Mouse (Mus musculus) urinary bladder, postnatal 25 days (tissue): ENCODE measurements around the gene Shank3.
A peak's percentile ranks its signal among the peaks of the same experiment; 100 is the strongest.

Experiments
- DNase-seq: peaks from one replicate; pipeline ENCODE4 v3.0.0; 2022; ENCODE audit warnings: low spot score

The Shank3 gene

DNA sequence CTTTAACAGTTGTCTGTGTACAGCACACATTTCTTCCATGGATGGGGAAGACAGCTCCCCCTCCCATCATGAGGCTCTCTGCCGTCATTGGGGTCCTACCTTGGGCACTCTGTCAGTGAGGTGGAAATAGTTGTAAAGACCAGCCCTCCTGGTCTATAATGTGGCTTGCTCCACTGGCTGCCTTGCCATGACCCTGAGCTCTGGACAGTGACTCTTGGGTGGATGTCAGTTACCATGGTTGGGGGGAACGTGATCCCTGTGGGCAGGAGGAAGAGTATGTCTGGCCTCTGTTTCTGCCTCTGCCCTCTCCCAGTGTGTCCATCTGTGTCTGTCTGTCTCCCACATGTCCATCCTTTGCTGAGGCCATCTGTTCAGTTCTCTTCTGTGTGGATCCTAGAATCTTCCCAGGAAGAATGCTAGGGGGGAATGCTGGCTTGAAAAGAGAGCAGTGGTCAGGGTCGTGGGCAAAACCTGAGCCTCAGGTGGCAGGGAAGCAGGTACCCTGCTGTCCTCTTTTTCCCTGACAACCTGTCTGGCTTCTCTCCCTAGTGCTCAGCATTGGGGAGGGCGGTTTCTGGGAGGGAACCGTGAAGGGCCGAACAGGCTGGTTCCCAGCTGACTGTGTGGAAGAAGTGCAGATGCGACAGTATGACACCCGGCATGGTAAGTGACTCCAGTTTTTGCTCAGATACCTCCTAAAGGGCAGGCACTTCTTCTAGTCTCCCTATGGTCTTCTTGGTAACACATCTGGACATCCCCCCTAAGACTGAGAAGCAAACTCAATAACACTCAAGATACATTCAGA, 25.4 kb downstream of the Shank3 start:
- DNase-seq, result no peak

DNA sequence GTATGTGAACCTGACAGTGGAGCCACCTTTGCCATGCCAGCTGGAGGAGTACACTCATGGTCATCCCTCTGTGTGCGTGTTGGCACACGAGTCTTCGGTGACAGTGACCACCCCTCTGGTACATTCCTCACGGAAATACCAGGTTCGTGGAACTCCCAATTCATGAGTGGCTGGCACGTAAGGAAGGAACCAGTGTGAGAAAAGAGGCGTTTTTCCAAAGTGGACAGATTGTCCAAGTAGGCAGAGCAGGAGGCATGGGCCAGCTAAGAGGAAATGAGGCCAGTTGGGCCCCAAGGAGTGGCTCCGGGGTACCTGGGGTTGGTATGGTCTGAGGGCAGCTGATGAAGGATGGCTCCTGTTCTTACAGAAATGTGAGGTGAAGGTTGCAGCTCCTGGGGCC, 26.0 kb downstream of the Shank3 start:
- DNase-seq, result no peak

DNA sequence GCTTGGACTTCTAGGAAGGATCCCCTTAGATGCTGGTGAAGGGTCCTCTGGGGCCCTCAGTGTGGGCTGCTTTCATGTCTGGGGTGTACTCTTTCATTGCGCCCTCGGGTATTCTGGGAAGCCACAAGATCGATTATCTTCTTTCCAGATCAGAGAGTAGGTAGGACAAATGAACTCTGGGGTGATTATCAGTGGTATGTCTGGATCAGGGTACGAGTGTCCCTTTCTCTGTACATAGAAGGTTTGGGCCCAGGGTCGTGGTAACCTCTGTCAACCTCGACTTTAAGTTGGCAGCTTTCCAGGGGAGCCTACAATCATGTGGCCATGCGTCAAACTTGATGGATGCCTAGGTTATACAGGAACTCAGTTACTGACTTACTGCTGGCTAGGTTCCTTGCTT, 26.5 kb downstream of the Shank3 start:
- no peak for DNase-seq

DNA sequence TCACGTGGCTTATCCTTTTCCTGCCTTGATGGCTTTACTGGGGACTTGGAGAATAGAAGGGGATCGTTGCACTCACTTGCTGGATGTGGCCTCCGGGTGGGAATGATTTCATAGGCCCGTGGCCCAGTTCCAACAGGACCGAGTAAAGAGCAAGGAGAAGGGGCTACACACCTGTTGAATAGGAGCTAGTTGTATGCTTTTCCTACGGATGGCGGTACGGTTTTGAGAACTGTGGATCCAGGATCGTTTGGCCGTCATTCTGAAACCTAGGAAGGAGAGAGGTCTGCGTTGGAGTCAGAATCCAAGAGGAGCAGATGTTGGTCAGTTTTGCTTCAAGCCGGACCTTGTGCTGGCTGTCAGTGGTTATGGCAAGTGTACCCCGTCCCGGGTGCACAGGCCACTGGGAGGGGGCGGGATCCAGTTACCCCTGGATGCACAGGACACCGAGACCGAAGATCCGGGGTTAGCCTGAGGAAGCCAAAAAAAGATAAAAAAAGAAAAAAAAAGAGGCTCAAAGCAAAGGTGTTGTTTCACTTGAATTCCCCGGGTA, 27.4 kb downstream of the Shank3 start:
- DNase-seq, result no peak

DNA sequence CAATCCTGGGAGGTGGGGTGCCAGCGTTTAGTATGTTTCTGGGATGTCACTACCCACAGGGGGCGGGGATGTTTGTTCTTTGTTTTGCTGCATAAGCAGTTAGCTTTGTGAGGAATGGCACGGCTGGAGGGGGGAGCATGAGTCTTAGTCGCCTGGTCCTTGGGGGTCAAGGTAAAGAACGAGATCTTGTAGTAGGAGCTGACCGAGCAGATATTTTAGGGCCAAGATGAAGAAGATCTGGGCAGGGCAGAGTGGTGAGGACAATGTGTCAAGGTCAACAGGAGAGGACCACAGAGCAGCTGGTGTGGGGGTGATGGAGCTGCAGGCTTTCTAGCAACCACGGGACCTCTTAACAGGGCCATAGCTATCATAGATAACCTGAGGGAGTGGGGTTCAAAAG, 28.0 kb downstream of the Shank3 start:
- DNase-seq, result no peak

DNA sequence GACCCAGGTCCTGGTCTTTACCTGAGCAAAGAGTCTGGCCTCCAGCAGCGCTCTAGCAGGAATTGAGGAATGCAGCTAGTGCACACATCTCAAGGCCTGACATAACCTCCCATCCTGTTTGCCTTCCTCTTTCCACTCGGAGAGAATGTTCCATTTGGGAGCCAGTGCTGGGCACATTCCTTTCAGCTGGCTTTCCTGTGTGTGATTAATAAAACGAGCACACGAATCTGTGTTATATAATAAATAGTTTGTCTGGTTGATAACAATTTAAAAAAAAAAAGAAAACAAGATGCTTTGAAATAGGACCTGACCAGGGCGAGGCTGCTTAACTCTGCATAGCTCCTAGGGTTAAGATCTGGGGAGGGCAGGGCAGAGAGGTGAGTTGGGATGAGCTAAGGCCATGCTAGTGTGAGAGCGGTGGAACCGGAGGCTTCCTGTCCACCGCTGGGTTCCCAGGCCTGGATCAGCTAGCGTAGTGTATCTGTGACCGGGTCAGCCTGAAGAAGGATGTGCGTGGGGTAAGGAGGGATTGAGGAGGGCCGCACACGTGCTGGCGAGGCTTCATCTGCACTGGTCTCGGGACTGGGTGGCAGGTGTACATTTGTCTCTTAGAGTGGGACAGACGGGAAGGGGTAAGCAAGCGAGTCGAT, 28.9 kb downstream of the Shank3 start:
- DNase-seq, result no peak

DNA sequence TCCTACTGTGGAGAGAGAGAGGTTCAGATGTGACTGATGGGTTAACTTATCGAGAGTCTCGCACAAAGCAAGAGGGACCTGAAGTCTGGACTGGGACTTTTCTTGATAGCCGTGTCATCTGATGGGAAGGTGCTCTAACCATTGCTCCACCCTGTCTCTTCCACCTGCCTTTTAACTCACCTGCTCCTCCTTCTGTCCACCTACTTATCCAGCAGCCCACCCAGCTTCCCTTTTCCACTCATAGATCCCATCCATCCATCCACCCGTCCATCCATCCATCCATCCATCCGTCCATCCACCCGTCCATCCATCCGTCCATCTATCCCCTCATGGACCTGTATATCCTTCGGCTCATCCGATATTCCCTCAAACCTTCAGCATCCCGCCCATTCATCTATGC, 29.5 kb downstream of the Shank3 start:
- no peak for DNase-seq

DNA sequence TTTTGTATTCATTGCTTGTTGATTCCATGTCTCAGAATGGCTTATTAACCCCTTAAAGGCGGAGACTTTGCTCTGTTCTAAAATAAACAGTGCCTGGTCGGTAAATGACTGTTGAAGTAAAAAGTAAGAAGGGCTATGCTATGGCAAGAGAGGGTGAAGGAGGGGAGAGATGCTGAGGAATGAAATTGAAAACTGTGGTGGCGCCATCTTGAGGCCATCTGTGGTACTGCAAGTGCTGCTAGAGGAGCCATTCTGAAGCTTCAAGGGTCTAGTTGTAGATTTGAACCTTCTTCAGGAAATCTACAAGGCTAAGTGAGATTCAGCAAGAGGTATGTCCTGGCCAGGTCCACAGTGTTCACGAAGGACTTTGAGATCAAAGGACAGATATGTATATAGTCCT, 30.9 kb downstream of the Shank3 start:
- peak; percentile 50 for DNase-seq

DNA sequence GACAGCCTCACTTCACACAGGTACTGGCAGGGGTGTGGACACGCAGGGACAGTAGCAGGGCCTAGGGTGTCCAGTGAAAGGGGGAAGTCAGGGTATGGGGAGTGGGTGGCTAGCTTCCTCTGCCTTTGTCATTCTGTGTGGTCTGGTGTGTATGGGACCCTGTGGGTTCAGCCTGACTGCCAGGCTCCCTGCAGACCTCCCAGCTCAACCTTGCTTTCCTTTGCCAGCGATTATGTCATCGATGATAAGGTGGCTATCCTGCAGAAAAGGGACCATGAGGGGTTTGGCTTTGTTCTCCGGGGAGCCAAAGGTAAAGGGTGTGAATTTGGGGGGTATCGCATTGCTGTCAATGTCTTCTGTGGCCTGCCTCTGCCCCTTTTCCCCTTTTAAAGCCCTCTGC, 32.0 kb downstream of the Shank3 start:
- DNase-seq, result no peak

DNA sequence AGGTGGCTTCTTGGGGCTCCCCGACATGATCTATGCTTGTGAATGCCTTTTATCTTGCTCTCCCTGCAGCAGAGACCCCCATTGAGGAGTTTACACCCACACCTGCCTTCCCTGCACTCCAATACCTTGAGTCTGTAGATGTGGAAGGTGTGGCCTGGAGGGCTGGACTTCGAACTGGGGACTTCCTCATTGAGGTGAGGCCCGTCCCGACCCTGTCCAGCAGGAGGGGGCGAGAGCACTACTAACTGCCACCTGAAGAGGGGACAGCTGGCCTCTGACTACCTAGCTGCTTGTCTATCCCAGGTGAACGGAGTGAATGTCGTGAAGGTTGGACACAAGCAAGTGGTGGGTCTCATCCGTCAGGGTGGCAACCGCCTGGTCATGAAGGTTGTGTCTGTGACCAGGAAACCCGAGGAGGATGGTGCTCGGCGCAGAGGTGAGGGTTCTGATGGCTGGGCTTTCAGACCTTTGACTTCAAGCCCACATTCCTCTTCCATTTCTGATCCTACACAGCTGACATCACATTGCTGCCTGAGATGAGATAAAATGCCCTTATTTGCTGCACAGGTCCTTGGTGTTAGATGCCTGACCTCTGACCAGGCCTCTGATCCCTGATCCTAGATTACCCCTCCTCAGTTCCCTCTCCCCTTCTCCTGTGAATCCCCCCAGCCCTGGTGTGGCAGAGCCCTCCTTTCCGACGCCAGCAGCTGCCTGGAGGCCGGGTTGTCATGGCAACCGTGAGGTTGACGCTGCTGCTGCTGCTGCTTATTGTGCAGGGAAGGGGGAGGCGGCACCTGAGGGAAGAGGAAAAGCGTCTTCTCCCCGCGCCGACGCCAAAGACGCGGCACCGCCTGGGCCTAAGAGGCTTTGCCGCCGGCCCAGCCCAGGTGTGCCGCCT, 32.9 kb downstream of the Shank3 start:
- DNase-seq, result no peak

DNA sequence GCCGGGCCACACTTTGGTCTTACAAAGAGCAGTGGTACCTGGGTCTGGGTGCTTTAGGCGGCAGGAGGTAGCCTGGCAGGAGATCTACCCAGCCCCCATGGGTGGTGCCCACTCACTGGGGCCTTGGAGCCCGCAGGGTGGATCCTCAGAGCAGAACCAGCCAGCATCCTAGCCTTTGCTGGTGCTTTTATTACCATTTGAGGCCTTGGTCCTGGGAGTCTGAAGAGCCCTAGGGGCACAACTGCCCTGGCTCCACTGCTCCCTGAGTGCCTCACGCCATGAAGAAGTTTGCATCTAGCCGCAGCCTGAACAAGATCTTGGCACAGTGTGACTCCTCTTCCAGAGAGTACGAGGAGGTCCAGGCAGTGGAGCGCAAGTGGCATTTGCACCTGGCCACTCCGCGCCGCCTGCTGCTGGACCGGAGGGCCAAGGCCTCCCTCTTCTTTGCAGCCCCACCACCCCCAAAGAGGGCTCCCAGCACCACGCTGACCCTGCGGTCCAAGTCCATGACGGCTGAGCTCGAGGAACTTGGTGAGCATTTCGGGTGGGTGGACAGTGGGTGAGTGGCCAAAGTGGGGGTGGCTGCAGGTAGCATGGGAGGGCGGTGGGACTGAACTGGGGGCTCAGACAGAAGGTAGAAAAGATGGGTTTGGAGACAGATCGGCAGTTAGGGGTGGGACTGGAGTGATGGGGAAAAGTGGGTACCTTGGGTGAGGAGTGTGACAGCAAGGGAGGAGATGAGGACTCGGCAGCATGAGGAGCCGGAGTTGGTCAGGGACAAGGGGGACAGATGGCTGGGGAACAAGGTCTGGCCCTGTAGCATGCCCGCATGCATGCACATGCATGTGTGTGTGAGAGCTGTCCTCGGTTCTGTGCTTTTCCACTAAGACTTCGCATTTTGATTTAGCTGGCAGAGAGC, 33.8 kb downstream of the Shank3 start:
- no peak for DNase-seq

DNA sequence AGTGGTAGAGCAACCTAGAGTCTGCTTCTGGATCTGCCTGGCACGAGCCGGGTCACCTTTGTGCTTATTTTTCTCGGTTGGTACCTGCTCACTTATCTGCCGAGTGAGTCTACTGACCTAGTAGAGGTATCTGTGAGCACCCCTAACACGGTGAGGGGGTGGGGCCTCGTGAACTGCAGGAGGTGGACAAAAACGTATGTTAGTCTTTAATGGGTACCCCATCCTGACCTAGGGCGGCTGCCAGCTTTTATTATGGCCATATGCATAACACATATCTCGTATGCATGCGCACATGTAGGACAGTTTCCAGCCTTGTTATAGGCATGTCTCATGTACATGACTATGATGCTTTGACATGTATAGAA, 34.4 kb downstream of the Shank3 start:
- DNase-seq, result no peak

DNA sequence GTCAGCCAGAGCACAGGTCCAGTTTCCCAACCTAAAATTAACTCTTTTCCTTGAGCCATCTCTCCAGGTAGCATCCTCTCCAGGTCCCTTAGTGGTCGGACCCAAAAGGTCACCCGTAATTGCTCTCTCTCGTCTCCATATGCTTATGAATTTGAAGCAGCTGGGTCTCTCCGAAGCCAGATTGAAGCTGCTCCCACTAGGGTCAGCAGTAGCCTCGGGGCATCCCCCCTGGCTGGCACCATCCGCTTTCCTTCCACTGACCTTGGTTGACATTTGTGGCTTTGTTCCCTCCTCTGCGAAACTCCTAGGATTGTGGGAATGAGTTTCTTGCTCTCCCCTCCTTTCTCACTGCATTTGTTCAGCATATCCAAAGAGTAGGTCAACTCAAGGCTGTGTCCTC, 44.7 kb downstream of the Shank3 start:
- DNase-seq, result no peak

DNA sequence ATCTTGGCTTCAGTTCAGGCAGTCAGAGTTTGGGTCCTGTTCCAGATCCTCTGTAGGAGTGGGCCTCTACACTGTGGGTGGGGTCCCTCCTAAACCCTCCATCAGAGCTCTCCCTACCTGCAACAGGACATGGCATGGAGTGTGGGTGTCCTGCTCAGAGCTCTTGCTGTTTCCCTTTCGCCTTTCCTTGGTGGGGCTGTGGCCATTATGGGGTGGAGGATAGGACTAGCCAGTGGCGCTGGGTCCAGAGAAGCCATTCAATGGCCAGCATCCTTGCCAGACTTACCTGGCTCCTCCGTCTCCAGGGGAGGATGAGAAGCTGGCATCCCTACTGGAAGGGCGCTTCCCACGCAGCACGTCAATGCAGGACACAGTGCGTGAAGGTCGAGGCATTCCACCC, 47.9 kb downstream of the Shank3 start:
- no peak for DNase-seq

DNA sequence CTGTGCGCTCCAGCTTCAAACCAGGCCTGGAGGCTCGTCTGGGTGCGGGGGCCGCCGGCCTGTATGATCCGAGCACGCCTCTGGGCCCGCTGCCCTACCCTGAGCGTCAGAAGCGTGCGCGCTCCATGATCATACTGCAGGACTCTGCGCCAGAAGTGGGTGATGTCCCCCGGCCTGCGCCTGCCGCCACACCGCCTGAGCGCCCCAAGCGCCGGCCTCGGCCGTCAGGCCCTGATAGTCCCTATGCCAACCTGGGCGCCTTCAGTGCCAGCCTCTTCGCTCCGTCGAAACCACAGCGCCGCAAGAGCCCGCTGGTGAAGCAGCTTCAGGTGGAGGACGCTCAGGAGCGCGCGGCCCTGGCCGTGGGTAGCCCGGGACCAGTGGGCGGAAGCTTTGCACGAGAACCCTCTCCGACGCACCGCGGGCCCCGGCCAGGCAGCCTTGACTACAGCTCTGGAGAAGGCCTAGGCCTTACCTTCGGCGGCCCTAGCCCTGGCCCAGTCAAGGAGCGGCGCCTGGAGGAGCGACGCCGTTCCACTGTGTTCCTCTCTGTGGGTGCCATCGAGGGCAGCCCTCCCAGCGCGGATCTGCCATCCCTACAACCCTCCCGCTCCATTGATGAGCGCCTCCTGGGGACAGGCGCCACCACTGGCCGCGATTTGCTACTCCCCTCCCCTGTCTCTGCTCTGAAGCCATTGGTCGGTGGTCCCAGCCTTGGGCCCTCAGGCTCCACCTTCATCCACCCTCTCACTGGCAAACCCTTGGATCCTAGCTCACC, 48.6 kb downstream of the Shank3 start:
- DNase-seq, result no peak

DNA sequence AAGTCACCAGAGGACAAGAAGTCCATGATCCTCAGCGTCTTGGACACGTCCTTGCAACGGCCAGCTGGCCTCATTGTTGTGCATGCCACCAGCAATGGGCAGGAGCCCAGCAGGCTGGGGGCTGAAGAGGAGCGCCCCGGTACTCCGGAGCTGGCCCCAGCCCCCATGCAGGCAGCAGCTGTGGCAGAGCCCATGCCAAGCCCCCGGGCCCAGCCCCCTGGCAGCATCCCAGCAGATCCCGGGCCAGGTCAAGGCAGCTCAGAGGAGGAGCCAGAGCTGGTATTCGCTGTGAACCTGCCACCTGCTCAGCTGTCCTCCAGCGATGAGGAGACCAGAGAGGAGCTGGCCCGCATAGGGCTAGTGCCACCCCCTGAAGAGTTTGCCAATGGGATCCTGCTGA, 49.4 kb downstream of the Shank3 start:
- no peak for DNase-seq

DNA sequence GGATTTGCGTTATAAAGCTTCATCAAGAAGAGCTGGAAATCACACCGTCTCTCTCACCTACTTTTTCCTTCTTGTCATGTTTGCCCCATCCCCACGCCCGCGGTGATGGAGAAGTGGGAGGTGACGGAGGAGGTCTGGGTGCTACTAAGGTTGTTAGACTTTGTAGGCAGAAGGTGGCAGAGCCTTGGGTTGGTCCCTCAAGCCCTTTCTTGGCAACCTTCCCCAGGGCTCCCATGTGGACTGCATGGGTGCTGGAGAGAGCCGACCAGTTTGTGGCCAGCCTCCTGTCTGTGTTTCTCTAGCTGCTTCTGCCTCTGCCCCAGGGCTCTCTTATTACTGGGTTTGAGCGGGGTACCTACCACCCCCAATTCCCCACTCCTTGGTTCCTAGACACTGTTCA, 51.1 kb downstream of the Shank3 start:
- DNase-seq, result no peak

DNA sequence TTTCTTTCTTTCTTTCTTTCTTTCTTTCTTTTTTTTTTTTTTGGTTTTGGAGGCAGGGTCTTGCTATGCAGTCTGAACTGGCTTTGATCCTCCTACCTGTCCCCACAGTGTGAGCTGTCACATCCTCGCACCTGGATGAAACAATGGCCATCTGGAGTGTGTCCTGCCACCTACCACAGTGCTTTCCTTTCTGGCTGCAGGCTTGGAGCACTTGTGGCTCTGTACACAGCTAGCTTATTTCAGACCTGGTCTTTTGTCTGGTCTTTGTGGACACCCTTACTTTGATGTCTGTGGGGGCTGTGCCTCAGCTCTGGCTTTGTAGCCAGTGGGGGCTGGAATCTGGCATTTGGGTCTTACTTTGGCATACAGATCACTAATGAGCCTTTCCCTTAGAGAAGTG, 52.3 kb downstream of the Shank3 start:
- no peak for DNase-seq

DNA sequence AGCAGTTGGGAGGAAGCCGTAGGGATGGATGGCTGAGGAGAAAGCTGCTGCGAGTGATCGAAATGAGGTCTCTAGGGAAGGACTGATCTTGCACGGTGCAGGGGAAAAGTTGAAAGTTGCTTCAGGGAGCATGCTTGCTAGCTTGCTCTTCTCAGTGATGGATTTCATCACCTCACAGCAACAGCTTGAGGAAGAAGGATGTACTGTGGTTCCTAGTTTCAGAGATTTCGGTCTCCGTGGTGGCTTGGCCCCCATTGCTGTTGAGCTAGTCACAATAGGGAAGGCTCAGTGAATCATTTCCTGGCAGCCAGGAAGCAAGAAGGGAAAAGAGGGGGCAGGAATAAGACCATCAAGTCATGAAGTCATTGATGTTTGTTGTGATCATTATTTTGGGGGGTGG, 56.2 kb downstream of the Shank3 start:
- no peak for DNase-seq

DNA sequence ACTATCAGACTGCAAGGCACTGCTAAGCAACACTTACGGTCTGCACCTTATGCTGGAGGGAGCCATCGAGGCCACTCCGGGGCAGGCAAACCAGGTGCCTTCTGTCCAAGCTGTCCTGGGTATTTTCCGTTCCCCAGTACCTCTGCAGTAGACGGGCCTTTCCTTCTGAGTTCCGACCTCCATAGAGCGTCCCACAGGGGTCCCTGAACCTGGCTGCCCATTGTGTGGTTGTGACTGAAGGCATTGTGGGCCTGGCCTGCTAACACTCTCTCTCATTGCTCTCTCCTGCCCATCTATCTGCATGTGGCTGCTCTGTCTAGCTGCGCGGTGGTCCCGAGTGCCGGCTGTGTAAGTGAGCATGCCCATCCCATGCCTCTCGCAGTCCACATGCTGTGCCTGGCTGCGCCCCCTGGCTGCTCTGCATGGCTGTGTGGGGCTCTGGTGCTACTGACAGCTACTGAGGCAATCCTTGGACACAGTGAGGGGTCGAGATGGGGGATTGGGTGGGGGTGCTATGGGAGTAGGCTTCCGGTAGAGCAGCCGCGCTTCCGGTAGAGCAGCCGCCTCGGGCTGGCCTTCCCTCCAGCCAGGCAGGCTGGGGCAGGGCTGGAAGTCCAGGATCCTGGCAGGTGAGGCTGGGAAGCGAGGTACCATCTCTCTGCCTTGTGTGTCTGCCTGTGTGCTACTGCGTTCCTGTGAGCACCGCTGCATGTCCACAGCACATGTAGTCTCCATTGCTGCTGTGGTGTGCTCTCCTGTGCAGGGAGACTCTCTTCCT, 57.2 kb downstream of the Shank3 start:
- no peak for DNase-seq
